Mouse (Mus musculus): ENCODE data around the gene Retnlb. TPM values are rescaled to one million over a fixed set of nuclear protein-coding genes. Genes with fewer than 3 reads are reported as not detected.
"Not testable (repeated sequence)": the region's sequence is repeated elsewhere in the genome, so short reads cannot be mapped to it uniquely, and the experiment has no call there.

Gene Retnlb
- polyA plus RNA-seq, 1 experiment: not detected

- Histone ChIP-seq H3K9me3 (ENCODE audit: control insufficient read depth, low read length) (no peaks in the 10 kb centered on the region), H3K4me3 (replicated peaks) (no peak overlapping the region), H3K27me3 (ENCODE audit: control insufficient read depth) (no peaks in the 10 kb centered on the region), H3K4me1 (ENCODE audit: control insufficient read depth) (no peaks in the 10 kb centered on the region), H3K36me3 (ENCODE audit: control insufficient read depth) (no peaks in the 10 kb centered on the region)
- no peak for TF ChIP-seq GATA1 (IDR thresholded peaks at IDR 0.05; ENCODE audit: low read length)
- TF ChIP-seq TAL1 (IDR thresholded peaks at IDR 0.05; ENCODE audit: low read length): no peak
Observed at GRCm38 (mm10) chr16:48843671-48844386, 27.2 kb downstream of the Retnlb start.

DNA sequence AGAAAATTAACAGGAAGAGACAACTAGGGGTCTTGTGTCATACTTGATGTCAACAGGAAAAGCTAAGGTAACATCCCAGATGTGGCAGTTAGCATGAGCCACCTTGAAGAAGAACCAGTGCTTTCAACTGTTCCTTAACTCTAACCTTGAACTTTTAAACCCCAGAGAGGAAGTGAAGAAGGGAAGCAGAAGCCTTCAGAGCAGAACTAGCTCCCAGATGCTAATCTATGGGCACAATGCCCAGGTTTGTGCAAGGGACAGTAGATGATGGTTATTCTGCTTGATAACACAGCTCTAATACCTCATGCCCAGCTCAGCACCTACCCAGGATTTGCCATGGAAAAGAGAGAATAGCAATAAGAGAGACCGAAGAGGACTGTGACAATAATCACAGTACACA, 48.3 kb downstream of the Retnlb start:
- not testable (repeated sequence) for H3K36me3 ChIP-seq (ENCODE audit: control insufficient read depth); H3K27me3 ChIP-seq (ENCODE audit: control insufficient read depth); H3K4me3 ChIP-seq (replicated peaks); H3K9me3 ChIP-seq (ENCODE audit: control insufficient read depth, low read length); H3K4me1 ChIP-seq (ENCODE audit: control insufficient read depth)

- TF ChIP-seq TAL1 (IDR thresholded peaks at IDR 0.05; ENCODE audit: low read length) (no peak), GATA1 (IDR thresholded peaks at IDR 0.05; ENCODE audit: low read length) (no peak)
- H3K36me3 ChIP-seq (ENCODE audit: control insufficient read depth): no peaks in the 10 kb centered on the region
- H3K4me3 ChIP-seq (replicated peaks): no peak overlapping the region
- peaks cover 6% of the 10 kb centered on the region for H3K4me1 ChIP-seq (ENCODE audit: control insufficient read depth)
- no peaks in the 10 kb centered on the region for H3K27me3 ChIP-seq (ENCODE audit: control insufficient read depth)
- H3K9me3 ChIP-seq (ENCODE audit: control insufficient read depth, low read length): no peaks in the 10 kb centered on the region
Observed at GRCm38 (mm10) chr16:48867690-48868089, 51.0 kb downstream of the Retnlb start.

Other genes with a start within 250 kb of the Retnlb start
- not detected in 2 replicates for gene Trat1, start 44.8 kb upstream of the Retnlb start, polyA plus RNA-seq (2012)
- gene Retnla, start 25.7 kb downstream of the Retnlb start, polyA plus RNA-seq (2012): not detected in 2 replicates
- gene Retnlg, start 55.8 kb downstream of the Retnlb start, polyA plus RNA-seq (2012): not detected in 2 replicates
- 0.12 and 0.16 TPM in 2 replicates for gene Dzip3, start 177.3 kb downstream of the Retnlb start, polyA plus RNA-seq (2012)
- 0.44 and 0.61 TPM in 2 replicates for gene Cip2a, start 177.3 kb downstream of the Retnlb start, polyA plus RNA-seq (2012)
- gene Myh15, start 240.6 kb downstream of the Retnlb start, polyA plus RNA-seq (2012): not detected in 2 replicates